Mouse (Mus musculus) activated CD4-positive, CD25-positive, alpha-beta regulatory T cell, adult 9 weeks (primary cell): ENCODE results near the gene Krt222. TPM values are rescaled to one million over a fixed set of nuclear protein-coding genes. Genes with fewer than 3 reads are reported as not detected.

Experiments
- polyA plus RNA-seq: library from polyadenylated mRNA; unstranded; fragments of 100-300 nt; shearing (Covaris generic); gene quantifications from one replicate; pipeline ENCODE4 v1.2.1, GENCODE M21; 2017

The Krt222 gene
- polyA plus RNA-seq: 1.2 TPM

GRCm38 (mm10) chr11:99243820-99244374 is at the start of gene Krt222:
Gene Krt222, minus strand, starts transcription at chr11:99244085.

DNA sequence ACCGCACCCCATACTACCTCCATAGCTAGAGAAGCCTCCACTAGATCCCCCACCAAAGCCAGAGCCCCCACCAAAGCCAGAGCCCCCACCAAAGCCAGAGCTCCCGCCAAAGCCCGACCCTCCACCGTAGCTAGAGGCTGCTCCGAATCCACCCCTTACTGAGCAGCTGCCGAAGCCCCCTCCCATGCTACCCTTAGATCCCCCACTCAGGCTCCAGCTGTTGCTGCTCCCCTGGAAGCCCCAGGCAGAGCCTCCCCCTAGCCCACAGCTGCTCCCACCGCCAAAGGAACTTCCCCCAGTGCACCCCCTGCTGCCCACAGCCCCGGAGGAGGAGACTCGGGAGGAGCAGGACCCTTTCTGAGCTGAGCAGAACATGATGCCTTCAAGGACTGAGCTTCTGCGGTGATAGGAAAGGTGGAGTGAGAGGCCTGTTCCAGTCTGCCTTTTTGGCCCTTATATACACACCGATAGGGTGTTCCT is 41.0 kb upstream of the Krt222 start, which contains the start of gene Krt24:
TSS of gene Krt24 (minus strand) at position 430 of the 480 bp plus-strand sequence.

GRCm38 (mm10) chr11:99230261-99231048 is 13.4 kb downstream of the Krt222 start, which contains the start of gene Smarce1:
Gene Smarce1, minus strand, starts transcription at chr11:99231017.

Other genes with a start within 250 kb of the Krt222 start
- gene Top2a, start 219.9 kb downstream of the Krt222 start, polyA plus RNA-seq: 33.4 TPM
- gene Igfbp4, start 202.8 kb downstream of the Krt222 start, polyA plus RNA-seq: 20.6 TPM
- gene Tns4, start 154.8 kb downstream of the Krt222 start, polyA plus RNA-seq: 0.13 TPM
- 390 TPM for gene Ccr7, start 89.0 kb downstream of the Krt222 start, polyA plus RNA-seq
- gene Smarce1, start 13.1 kb downstream of the Krt222 start, polyA plus RNA-seq: 205 TPM
- gene Krt24, start 41.2 kb upstream of the Krt222 start, polyA plus RNA-seq: not detected
- gene Krt25, start 78.9 kb upstream of the Krt222 start, polyA plus RNA-seq: not detected
- not detected for gene Krt26, start 93.9 kb upstream of the Krt222 start, polyA plus RNA-seq
- gene Krt27, start 107.0 kb upstream of the Krt222 start, polyA plus RNA-seq: not detected
- gene Krt28, start 130.8 kb upstream of the Krt222 start, polyA plus RNA-seq: not detected
- 12.6 TPM for gene Krt10, start 145.3 kb upstream of the Krt222 start, polyA plus RNA-seq
- not detected for gene Krt12, start 178.2 kb upstream of the Krt222 start, polyA plus RNA-seq
- not detected for gene Krt20, start 194.1 kb upstream of the Krt222 start, polyA plus RNA-seq
- gene Krt23, start 249.1 kb upstream of the Krt222 start, polyA plus RNA-seq: not detected